Mouse (Mus musculus): ENCODE data around the gene Uqcrq. TPM values are rescaled to one million over a fixed set of nuclear protein-coding genes. Genes with fewer than 3 reads are reported as not detected.
A peak's percentile ranks its signal among the peaks of the same experiment; 100 is the strongest.

Gene Uqcrq
- polyA plus RNA-seq, 1 experiment from 2014 or later = 1,029 TPM

- Histone ChIP-seq H3K9ac (ENCODE audit: low read depth, low read length) (no peak overlapping the region), H3K4me3 (ENCODE audit: low read length) (no peak overlapping the region), H3K27me3 (replicated peaks; ENCODE audit: control insufficient read depth, insufficient read depth, low read length) (no peaks in the 10 kb centered on the region), H3K9me3 (ENCODE audit: control insufficient read depth, low read length) (no peaks in the 10 kb centered on the region), H3K36me3 (ENCODE audit: control insufficient read depth, insufficient read depth, low read length) (peaks cover 7% of the 10 kb centered on the region), H3K27ac (ENCODE audit: low read length) (peak overlapping the region; percentile 47), H3K4me2 (ENCODE audit: low read depth, low read length) (no peak overlapping the region), H3K4me1 (ENCODE audit: control insufficient read depth, insufficient read depth, low read length) (peaks cover 4% of the 10 kb centered on the region; the same call in 1 of the 2 replicates)
- ATAC-seq = no peak
- 80% methylated on average over 6 of the region's 6 CpGs for WGBS
These were observed 4.8 kb downstream of the Uqcrq start for GRCm38 (mm10) chr11:53425711-53426255.

- ATAC-seq = no peak
- Histone ChIP-seq H3K4me2 (ENCODE audit: low read depth, low read length) (no peak overlapping the region), H3K27ac (ENCODE audit: low read length) (peak overlapping the region; percentile 47), H3K9ac (ENCODE audit: low read depth, low read length) (no peak overlapping the region), H3K36me3 (ENCODE audit: control insufficient read depth, insufficient read depth, low read length) (peaks cover 7% of the 10 kb centered on the region), H3K9me3 (ENCODE audit: control insufficient read depth, low read length) (no peaks in the 10 kb centered on the region), H3K27me3 (replicated peaks; ENCODE audit: control insufficient read depth, insufficient read depth, low read length) (no peaks in the 10 kb centered on the region), H3K4me1 (ENCODE audit: control insufficient read depth, insufficient read depth, low read length) (peaks cover 4% of the 10 kb centered on the region; the same call in 1 of the 2 replicates), H3K4me3 (ENCODE audit: low read length) (no peak overlapping the region)
- 56% methylated on average over 3 of the region's 3 CpGs for WGBS
These were observed 5.4 kb downstream of the Uqcrq start for GRCm38 (mm10) chr11:53425251-53425650.

- H3K4me2 ChIP-seq (ENCODE audit: low read depth, low read length) = no peak overlapping the region
- peaks cover 7% of the 10 kb centered on the region for H3K36me3 ChIP-seq (ENCODE audit: control insufficient read depth, insufficient read depth, low read length)
- no peaks in the 10 kb centered on the region for H3K9me3 ChIP-seq (ENCODE audit: control insufficient read depth, low read length)
- no peaks in the 10 kb centered on the region for H3K27me3 ChIP-seq (replicated peaks; ENCODE audit: control insufficient read depth, insufficient read depth, low read length)
- ATAC-seq = no peak
- H3K9ac ChIP-seq (ENCODE audit: low read depth, low read length) = no peak overlapping the region
- peak overlapping the region; percentile 47; the same call in 1 of the 2 replicates for H3K27ac ChIP-seq (ENCODE audit: low read length)
- no peak overlapping the region for H3K4me3 ChIP-seq (ENCODE audit: low read length)
- WGBS = 57% methylated on average over 2 of the region's 2 CpGs
- H3K4me1 ChIP-seq (ENCODE audit: control insufficient read depth, insufficient read depth, low read length) = peaks cover 4% of the 10 kb centered on the region; the same call in 1 of the 2 replicates
These were observed 5.8 kb downstream of the Uqcrq start for GRCm38 (mm10) chr11:53424826-53425225.

DNA sequence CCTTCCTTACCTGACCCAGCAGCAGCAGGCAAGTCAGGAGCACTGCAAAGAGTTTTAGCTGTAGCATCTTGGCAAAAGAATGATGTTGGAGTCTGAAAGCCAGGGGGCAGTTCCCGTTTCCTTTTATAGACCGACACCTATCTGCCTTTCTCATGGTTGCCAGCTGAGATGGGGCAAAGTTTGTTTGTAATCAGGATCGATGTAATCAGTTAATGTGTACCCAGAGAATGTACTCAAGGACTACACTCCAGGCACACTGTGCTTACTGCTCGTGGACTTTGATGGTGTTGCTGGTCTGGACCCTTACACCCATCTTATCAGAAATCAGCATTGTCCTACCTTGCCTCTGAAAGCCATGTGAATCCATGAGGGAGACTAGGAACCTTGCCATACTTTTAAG, 7.6 kb downstream of the Uqcrq start, which contains the start of gene Leap2:
TSS of gene Leap2 (minus strand) at position 135 of the 400 bp plus-strand sequence.
- H3K27me3 ChIP-seq (replicated peaks; ENCODE audit: control insufficient read depth, insufficient read depth, low read length) = no peaks in the 10 kb centered on the region
- 0 out of 2 replicates have a peak within 1 kb of the TSS, but pooled peaks have one; percentile 13 for H3K9ac ChIP-seq (ENCODE audit: low read depth, low read length)
- peaks cover 4% of the 10 kb centered on the region; the same call in 1 of the 2 replicates for H3K4me1 ChIP-seq (ENCODE audit: control insufficient read depth, insufficient read depth, low read length)
- no peaks in the 10 kb centered on the region for H3K36me3 ChIP-seq (ENCODE audit: control insufficient read depth, insufficient read depth, low read length)
- ATAC-seq = peak; percentile 88
- H3K4me3 ChIP-seq (ENCODE audit: low read length) = no peak within 1 kb of the TSS
- 62% methylated on average over 4 of the region's 4 CpGs for WGBS
- no peaks in the 10 kb centered on the region for H3K9me3 ChIP-seq (ENCODE audit: control insufficient read depth, low read length)
- no peak within 1 kb of the TSS for H3K4me2 ChIP-seq (ENCODE audit: low read depth, low read length)
- peak within 1 kb of the TSS; percentile 42 for H3K27ac ChIP-seq (ENCODE audit: low read length)

- Histone ChIP-seq H3K9ac (ENCODE audit: low read depth, low read length) (no peak overlapping the region), H3K9me3 (ENCODE audit: control insufficient read depth, low read length) (no peaks in the 10 kb centered on the region), H3K4me2 (ENCODE audit: low read depth, low read length) (no peak overlapping the region), H3K4me1 (ENCODE audit: control insufficient read depth, insufficient read depth, low read length) (no peaks in the 10 kb centered on the region), H3K36me3 (ENCODE audit: control insufficient read depth, insufficient read depth, low read length) (no peaks in the 10 kb centered on the region; the same call in 1 of the 2 replicates), H3K4me3 (ENCODE audit: low read length) (no peak overlapping the region), H3K27me3 (replicated peaks; ENCODE audit: control insufficient read depth, insufficient read depth, low read length) (no peaks in the 10 kb centered on the region), H3K27ac (ENCODE audit: low read length) (peak overlapping the region; percentile 25; the same call in 1 of the 2 replicates)
- ATAC-seq = peak; percentile 77
These were observed 12.6 kb downstream of the Uqcrq start for GRCm38 (mm10) chr11:53418048-53418447.

- ATAC-seq = no peak
- WGBS = 94% methylated on average over 4 of the region's 4 CpGs
- no peak overlapping the region for H3K27ac ChIP-seq (ENCODE audit: low read length)
- H3K4me1 ChIP-seq (ENCODE audit: control insufficient read depth, insufficient read depth, low read length) = no peaks in the 10 kb centered on the region
- no peaks in the 10 kb centered on the region; the same call in none of the 2 replicates for H3K36me3 ChIP-seq (ENCODE audit: control insufficient read depth, insufficient read depth, low read length)
- H3K4me2 ChIP-seq (ENCODE audit: low read depth, low read length) = no peak overlapping the region
- no peaks in the 10 kb centered on the region for H3K9me3 ChIP-seq (ENCODE audit: control insufficient read depth, low read length)
- H3K4me3 ChIP-seq (ENCODE audit: low read length) = no peak overlapping the region
- no peak overlapping the region for H3K9ac ChIP-seq (ENCODE audit: low read depth, low read length)
- H3K27me3 ChIP-seq (replicated peaks; ENCODE audit: control insufficient read depth, insufficient read depth, low read length) = no peaks in the 10 kb centered on the region
These were observed 16.8 kb downstream of the Uqcrq start for GRCm38 (mm10) chr11:53413871-53414270.

DNA sequence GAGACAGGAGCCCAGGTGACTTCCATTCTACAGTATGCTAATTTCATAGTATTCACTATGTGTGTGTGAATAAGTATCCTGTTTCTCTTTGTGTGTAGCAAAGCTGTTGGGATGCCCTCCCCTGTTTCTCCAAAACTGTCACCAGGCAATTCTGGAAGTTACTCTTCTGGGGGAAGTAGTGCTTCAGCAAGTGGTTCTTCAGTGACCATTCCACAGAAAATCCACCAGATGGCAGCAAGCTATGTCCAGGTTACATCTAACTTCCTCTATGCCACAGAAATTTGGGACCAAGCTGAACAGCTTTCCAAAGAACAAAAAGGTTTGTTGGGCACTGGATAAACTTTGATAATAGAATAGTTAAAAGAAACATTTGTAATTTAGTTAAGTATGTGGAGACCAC, 18.9 kb downstream of the Uqcrq start:
- Histone ChIP-seq H3K36me3 (ENCODE audit: control insufficient read depth, insufficient read depth, low read length) (peaks cover 5% of the 10 kb centered on the region), H3K4me2 (ENCODE audit: low read depth, low read length) (no peak overlapping the region), H3K9me3 (ENCODE audit: control insufficient read depth, low read length) (no peaks in the 10 kb centered on the region), H3K27me3 (replicated peaks; ENCODE audit: control insufficient read depth, insufficient read depth, low read length) (no peaks in the 10 kb centered on the region), H3K9ac (ENCODE audit: low read depth, low read length) (no peak overlapping the region), H3K27ac (ENCODE audit: low read length) (no peak overlapping the region), H3K4me3 (ENCODE audit: low read length) (no peak overlapping the region), H3K4me1 (ENCODE audit: control insufficient read depth, insufficient read depth, low read length) (no peaks in the 10 kb centered on the region)
- no peak for ATAC-seq

- H3K27ac ChIP-seq (ENCODE audit: low read length) = no peak overlapping the region
- H3K9me3 ChIP-seq (ENCODE audit: control insufficient read depth, low read length) = no peaks in the 10 kb centered on the region
- peaks cover 14% of the 10 kb centered on the region for H3K36me3 ChIP-seq (ENCODE audit: control insufficient read depth, insufficient read depth, low read length)
- no peak for ATAC-seq
- no peak overlapping the region for H3K4me3 ChIP-seq (ENCODE audit: low read length)
- no peaks in the 10 kb centered on the region for H3K4me1 ChIP-seq (ENCODE audit: control insufficient read depth, insufficient read depth, low read length)
- no peak overlapping the region for H3K9ac ChIP-seq (ENCODE audit: low read depth, low read length)
- no peak overlapping the region for H3K4me2 ChIP-seq (ENCODE audit: low read depth, low read length)
- no peaks in the 10 kb centered on the region for H3K27me3 ChIP-seq (replicated peaks; ENCODE audit: control insufficient read depth, insufficient read depth, low read length)
- WGBS = 93% methylated on average over 1 of the region's 1 CpGs
These were observed 27.0 kb downstream of the Uqcrq start for GRCm38 (mm10) chr11:53403638-53404037.

DNA sequence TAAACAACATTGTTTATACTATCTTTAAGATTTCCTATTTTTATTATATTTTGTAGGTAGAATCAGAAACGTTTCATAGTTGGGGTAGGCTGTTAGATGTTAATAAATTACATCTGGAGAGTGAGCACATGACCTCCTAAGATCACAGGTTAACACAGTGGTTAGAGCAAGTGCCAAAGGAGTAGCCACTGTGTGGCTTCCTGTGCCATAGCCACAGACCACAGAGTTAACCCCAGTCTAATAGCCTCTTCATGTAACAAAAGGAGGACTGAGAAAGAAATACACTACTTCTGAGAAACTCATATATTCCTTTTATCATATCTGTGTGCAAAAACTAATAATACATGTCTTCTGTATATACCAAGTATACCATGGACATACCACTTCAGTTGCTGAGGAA, 36.8 kb downstream of the Uqcrq start:
- Histone ChIP-seq H3K4me1 (ENCODE audit: control insufficient read depth, insufficient read depth, low read length) (no peaks in the 10 kb centered on the region), H3K9me3 (ENCODE audit: control insufficient read depth, low read length) (no peaks in the 10 kb centered on the region), H3K27me3 (replicated peaks; ENCODE audit: control insufficient read depth, insufficient read depth, low read length) (no peaks in the 10 kb centered on the region), H3K36me3 (ENCODE audit: control insufficient read depth, insufficient read depth, low read length) (peaks cover 5% of the 10 kb centered on the region; the same call in 1 of the 2 replicates), H3K9ac (ENCODE audit: low read depth, low read length) (no peak overlapping the region), H3K27ac (ENCODE audit: low read length) (no peak overlapping the region), H3K4me3 (ENCODE audit: low read length) (no peak overlapping the region), H3K4me2 (ENCODE audit: low read depth, low read length) (no peak overlapping the region)
- 71% methylated on average over 1 of the region's 1 CpGs for WGBS
- ATAC-seq = no peak
